Mouse (Mus musculus) lung, postnatal 0 days (tissue): Measurements from ENCODE around the gene Lin28b. TPM values are rescaled to one million over a fixed set of nuclear protein-coding genes. Genes with fewer than 3 reads are reported as not detected.

Experiments
- ATAC-seq: fragments of 200-750 bp; cut with Nextera tagmentation; 2 replicates; pipeline ENCODE4 v1.8.0; 2017; ENCODE audit warnings: moderate library complexity
- DNase-seq: peaks from one replicate; pipeline ENCODE4 v3.0.0-alpha.2; 2016; ENCODE audit warnings: low spot score
- H3K27ac ChIP-seq: fragments of 300-500 bp; sonication (generic); 2 replicates; pipeline ENCODE4 v1.5.1; 2014; ENCODE audit warnings: antibody characterized with exemption, mild to moderate bottlenecking, low read length, mixed read lengths
- H3K27me3 ChIP-seq: fragments of 300-500 bp; sonication (generic); replicated peaks from 2 replicates; pipeline ENCODE4 v1.6.1; 2014; ENCODE audit warnings: low read length, mixed read lengths; ENCODE audit not compliant: insufficient read depth
- H3K36me3 ChIP-seq: fragments of 300-500 bp; sonication (generic); 2 replicates; pipeline ENCODE4 v1.6.1; 2014; ENCODE audit warnings: low read length, mixed read lengths; ENCODE audit not compliant: insufficient read depth
- H3K4me1 ChIP-seq: fragments of 300-500 bp; sonication (generic); 2 replicates; pipeline ENCODE4 v1.6.1; 2014; ENCODE audit warnings: antibody characterized with exemption, low read depth, low read length, mixed read lengths; ENCODE audit not compliant: insufficient read depth
- H3K4me2 ChIP-seq: fragments of 300-500 bp; sonication (generic); replicated peaks from 2 replicates; pipeline ENCODE4 v1.6.1; 2014; ENCODE audit warnings: low read depth, mild to moderate bottlenecking, low read length, moderate library complexity, mixed read lengths
- H3K4me3 ChIP-seq: fragments of 300-500 bp; sonication (generic); 2 replicates; pipeline ENCODE4 v1.5.1; 2014; ENCODE audit warnings: low read depth, low read length
- H3K9ac ChIP-seq: fragments of 300-500 bp; sonication (generic); replicated peaks from 2 replicates; pipeline ENCODE4 v1.6.1; 2014; ENCODE audit warnings: low read depth, mild to moderate bottlenecking
- H3K9me3 ChIP-seq: fragments of 300-500 bp; sonication (generic); 2 replicates; pipeline ENCODE4 v1.6.1; 2016; ENCODE audit warnings: low read length, mixed read lengths
- CTCF ChIP-seq: IDR thresholded peaks from 2 replicates; pipeline ENCODE4 v1.5.1; 2016; ENCODE audit warnings: antibody characterized with exemption, mild to moderate bottlenecking
- EP300 ChIP-seq: IDR thresholded peaks from 2 replicates; pipeline ENCODE4 v1.6.1; 2016; ENCODE audit warnings: antibody characterized with exemption, mild to moderate bottlenecking, control low read depth
- WGBS: fragments of 180-500 bp; shearing (Covaris S2); extraction: QIAGEN DNeasy Blood & Tissue Kit; methylation state at CpG from one replicate; pipeline ENCODE4 v1.1.7; 2014; 5-methylcytosine and 5-hydroxymethylcytosine counted together
- polyA plus RNA-seq: library from polyadenylated mRNA; unstranded; fragments of >200 nt; fragmentation: Nextera tagmentation; extraction: Ambion mirVana; gene quantifications from 2 replicates; pipeline ENCODE4 v1.2.1, GENCODE M21; 2015

Lin28b gene
- polyA plus RNA-seq, 1 experiment from 2014 or later, result 0.05 TPM

DNA sequence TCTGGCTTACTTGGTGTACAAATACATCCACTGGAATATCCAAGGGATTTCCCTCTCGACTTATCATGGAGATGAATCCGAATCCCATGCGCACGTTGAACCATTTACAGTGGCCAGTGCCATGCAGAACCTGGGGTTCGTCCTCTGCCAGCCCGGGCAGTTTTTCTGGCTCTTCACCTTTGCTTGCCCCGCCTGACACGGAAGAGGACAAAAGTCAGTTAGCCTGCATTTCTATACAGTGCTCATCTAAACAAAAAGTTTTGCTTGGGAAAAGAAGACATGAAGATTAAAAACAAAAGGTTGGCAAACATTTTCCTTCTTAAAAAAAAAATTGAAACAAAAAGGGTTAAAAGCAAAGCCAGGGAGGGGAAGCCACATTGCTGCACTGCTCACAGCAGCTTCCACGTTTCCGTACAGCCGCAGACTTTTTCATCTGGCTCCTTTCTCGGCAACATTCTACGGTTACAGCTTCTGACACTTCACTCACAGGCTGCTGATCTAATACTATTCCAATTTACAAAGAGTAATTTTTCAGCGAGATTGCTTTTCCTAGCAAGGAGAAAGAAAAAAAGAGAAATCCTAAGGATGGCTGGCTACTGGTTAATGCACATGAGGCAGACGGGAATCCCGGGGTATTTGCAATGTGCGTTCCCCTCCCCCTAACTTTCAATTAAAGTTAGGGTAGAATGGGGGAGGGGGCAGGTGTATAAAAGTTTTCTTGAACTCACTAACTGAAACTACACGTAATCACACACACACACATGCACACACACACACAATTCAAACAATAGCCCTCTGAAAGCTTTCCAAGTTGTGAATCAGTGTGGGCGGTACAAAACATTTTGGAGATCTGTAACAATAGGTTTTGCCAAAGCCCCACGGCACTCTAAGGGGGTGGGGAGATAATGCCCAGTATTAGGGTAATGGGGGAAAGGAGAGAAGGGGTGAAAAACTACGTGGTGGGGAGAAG, 16.9 kb downstream of the Lin28b start:
- DNase-seq, result no peak
- H3K27me3 ChIP-seq, result peaks cover 6% of the 10 kb centered on the region; the same call in 1 of the 2 replicates
- no peaks in the 10 kb centered on the region for H3K4me1 ChIP-seq
- H3K9me3 ChIP-seq, result no peaks in the 10 kb centered on the region
- H3K27ac ChIP-seq, result no peak overlapping the region
- H3K36me3 ChIP-seq, result no peaks in the 10 kb centered on the region
- WGBS, result 2% methylated on average over 21 of the region's 21 CpGs
- no peak for ATAC-seq
- H3K4me2 ChIP-seq, result peak overlapping the region; percentile 50
- H3K9ac ChIP-seq, result no peak overlapping the region
- TF ChIP-seq CTCF, result no peak
- no peak for TF ChIP-seq EP300
- peak overlapping the region; percentile 33 for H3K4me3 ChIP-seq

DNA sequence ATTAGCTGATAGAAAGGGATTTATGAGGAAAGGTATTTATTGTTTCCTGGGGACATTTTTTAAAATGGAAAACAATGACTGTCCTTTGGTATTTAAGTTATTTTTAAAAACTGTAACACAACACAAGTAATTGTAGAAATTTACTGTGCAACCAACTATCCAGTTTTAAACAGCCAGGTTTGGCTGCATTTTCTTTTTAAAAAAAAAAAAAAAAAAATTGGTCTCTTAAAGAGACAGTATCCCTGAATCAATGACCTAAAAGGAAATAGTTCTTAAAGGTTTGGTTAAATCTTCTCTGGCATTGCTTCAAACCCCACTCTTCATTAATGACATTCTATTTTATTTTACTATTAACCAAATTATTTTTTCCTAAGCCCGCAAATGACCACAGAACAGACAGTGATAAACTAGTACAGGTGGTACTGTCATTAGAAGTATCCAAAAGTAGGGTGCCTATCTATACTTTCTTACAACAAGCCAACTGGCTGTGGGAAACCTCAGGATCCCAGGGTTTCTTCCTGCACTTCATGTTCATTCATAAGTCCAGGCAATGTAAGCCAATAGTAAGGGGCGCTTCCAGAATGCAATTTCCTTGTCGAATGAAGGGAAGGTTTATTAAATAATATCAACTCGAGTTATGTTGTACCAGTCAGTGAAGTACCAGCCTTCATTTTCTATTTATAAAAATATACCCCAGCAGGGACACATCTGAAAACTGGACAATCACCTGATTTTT, 17.8 kb downstream of the Lin28b start:
- DNase-seq (no peak), ATAC-seq (no peak)
- Histone ChIP-seq H3K9ac (no peak overlapping the region), H3K4me1 (no peaks in the 10 kb centered on the region), H3K27ac (no peak overlapping the region), H3K4me2 (no peak overlapping the region), H3K9me3 (no peaks in the 10 kb centered on the region), H3K4me3 (no peak overlapping the region), H3K27me3 (peaks cover 6% of the 10 kb centered on the region; the same call in 1 of the 2 replicates), H3K36me3 (no peaks in the 10 kb centered on the region)
- TF ChIP-seq CTCF (no peak), EP300 (no peak)
- 19% methylated on average over 4 of the region's 4 CpGs for WGBS

DNA sequence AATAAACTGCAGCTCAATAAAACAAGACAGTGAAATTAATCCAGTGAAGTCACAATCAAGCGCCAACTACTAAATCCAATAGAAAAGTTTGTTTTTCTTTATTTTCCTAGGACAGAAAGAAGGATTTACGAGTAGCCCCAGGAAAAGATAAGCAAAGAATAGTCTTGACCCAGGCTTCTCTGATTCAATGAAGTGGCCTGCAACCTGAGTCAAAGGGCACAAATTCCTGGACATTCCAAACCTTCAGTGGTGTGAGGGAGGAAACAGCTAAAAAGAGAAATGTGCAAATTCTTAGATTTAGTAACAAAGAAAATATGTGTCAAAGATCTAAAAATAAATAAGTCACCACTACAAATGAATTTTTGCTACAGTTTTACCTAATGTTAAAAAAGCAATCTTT, 27.6 kb downstream of the Lin28b start:
- no peaks in the 10 kb centered on the region for H3K27me3 ChIP-seq
- H3K27ac ChIP-seq, result no peak overlapping the region
- H3K9me3 ChIP-seq, result no peaks in the 10 kb centered on the region
- H3K9ac ChIP-seq, result no peak overlapping the region
- H3K36me3 ChIP-seq, result no peaks in the 10 kb centered on the region
- no peak overlapping the region for H3K4me2 ChIP-seq
- no peak for DNase-seq
- TF ChIP-seq CTCF (no peak), EP300 (no peak)
- no peaks in the 10 kb centered on the region for H3K4me1 ChIP-seq
- 49% methylated on average over 2 of the region's 2 CpGs for WGBS
- ATAC-seq, result no peak
- H3K4me3 ChIP-seq, result no peak overlapping the region

DNA sequence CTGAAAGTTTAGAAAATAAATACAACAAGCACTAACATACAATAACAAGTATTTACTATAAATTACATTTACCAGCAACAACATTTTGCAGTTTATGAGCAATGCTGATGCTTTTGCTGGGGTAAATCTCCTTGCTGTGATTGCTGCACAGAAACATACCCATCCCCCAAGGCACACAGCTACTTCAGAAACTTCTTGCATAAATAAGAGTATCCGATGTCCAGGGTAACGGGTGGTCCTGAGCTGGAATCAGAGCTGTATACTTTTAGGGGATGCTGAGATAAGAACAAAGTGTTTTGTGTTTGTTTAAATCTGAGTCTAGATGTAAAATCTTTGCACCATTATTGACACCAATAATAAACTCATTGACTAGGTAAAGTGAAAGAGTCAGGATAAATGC, 28.1 kb downstream of the Lin28b start:
- TF ChIP-seq CTCF (no peak), EP300 (no peak)
- 22% methylated on average over 2 of the region's 2 CpGs for WGBS
- no peak for ATAC-seq

DNA sequence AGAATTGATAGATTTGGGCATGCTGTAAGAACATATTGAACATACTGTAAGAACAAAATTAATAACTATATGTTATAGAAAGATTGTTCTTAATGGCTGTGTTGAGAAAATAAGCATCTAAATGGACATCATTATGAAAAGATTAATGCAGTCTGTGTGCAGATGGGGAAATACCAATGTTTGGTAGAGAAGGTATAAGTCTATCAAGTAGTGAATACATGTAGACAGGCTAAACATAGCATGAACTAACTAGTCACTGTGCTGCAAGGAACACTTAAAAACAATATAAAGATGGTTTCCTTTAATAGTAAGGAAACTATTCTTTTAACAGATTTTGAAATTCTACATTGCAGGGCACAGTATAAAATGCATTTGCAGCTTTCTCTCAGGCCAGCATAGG, 39.6 kb downstream of the Lin28b start:
- H3K9me3 ChIP-seq, result no peaks in the 10 kb centered on the region
- ATAC-seq (no peak), DNase-seq (no peak)
- no peak for TF ChIP-seq CTCF
- no peak for TF ChIP-seq EP300
- peak overlapping the region; percentile 35; the same call in 1 of the 2 replicates for H3K4me2 ChIP-seq
- H3K36me3 ChIP-seq, result no peaks in the 10 kb centered on the region
- H3K27ac ChIP-seq, result no peak overlapping the region
- no peaks in the 10 kb centered on the region for H3K27me3 ChIP-seq
- no peak overlapping the region for H3K4me3 ChIP-seq
- no peaks in the 10 kb centered on the region for H3K4me1 ChIP-seq
- H3K9ac ChIP-seq, result no peak overlapping the region

More for the DNA sequence above, 28.1 kb downstream of the Lin28b start:
- DNase-seq, result no peak
- Histone ChIP-seq H3K27ac (no peak overlapping the region), H3K4me3 (no peak overlapping the region), H3K4me1 (no peaks in the 10 kb centered on the region), H3K9me3 (no peaks in the 10 kb centered on the region), H3K36me3 (no peaks in the 10 kb centered on the region), H3K27me3 (no peaks in the 10 kb centered on the region), H3K4me2 (no peak overlapping the region), H3K9ac (no peak overlapping the region)

GRCm38 (mm10) chr10:45446215-45446614, 40.0 kb downstream of the Lin28b start:
- Histone ChIP-seq H3K27ac (no peak overlapping the region), H3K4me3 (peak overlapping the region; percentile 12; the same call in 1 of the 2 replicates), H3K4me1 (no peaks in the 10 kb centered on the region), H3K9me3 (no peaks in the 10 kb centered on the region), H3K4me2 (peak overlapping the region; percentile 35), H3K9ac (no peak overlapping the region), H3K36me3 (no peaks in the 10 kb centered on the region), H3K27me3 (no peaks in the 10 kb centered on the region)
- ATAC-seq, result no peak
- WGBS, result 8% methylated on average over 8 of the region's 8 CpGs
- TF ChIP-seq CTCF (no peak), EP300 (no peak)
- DNase-seq, result no peak
